Mouse (Mus musculus): Measurements from ENCODE around the gene Slc6a4. TPM values are rescaled to one million over a fixed set of nuclear protein-coding genes. Genes with fewer than 3 reads are reported as not detected.
A peak's percentile ranks its signal among the peaks of the same experiment; 100 is the strongest.

Gene Slc6a4
- polyA plus RNA-seq, 1 experiment from 2014 or later, result 2.0 TPM

- Histone ChIP-seq H3K4me1 (ENCODE audit: insufficient read depth) (peaks cover 8% of the 10 kb centered on the region), H3K27me3 (ENCODE audit: insufficient read depth, low read length) (no peaks in the 10 kb centered on the region), H3K27ac (ENCODE audit: low read depth) (no peak overlapping the region), H3K9me3 (ENCODE audit: low read length) (no peaks in the 10 kb centered on the region), H3K4me3 (ENCODE audit: low read depth, low read length) (no peak overlapping the region), H3K9ac (replicated peaks) (no peak overlapping the region), H3K36me3 (replicated peaks; ENCODE audit: insufficient read depth, low read length) (peaks cover 42% of the 10 kb centered on the region), H3K4me2 (ENCODE audit: low read depth, low read length) (no peak overlapping the region)
- 72% methylated on average over 4 of the region's 4 CpGs for WGBS (ENCODE audit: insufficient replicate concordance)
- ATAC-seq (no peak), DNase-seq (no peak)
- TF ChIP-seq CTCF (IDR thresholded peaks at IDR 0.05; ENCODE audit: low read depth), result no peak
- TF ChIP-seq EP300 (IDR thresholded peaks at IDR 0.05; ENCODE audit: low read depth), result no peak
Observed at GRCm38 (mm10) chr11:76982415-76982814, 16.0 kb upstream of the Slc6a4 start.

- Histone ChIP-seq H3K9ac (replicated peaks) (no peak overlapping the region), H3K4me2 (ENCODE audit: low read depth, low read length) (no peak overlapping the region), H3K27ac (ENCODE audit: low read depth) (no peak overlapping the region), H3K4me3 (ENCODE audit: low read depth, low read length) (no peak overlapping the region), H3K27me3 (ENCODE audit: insufficient read depth, low read length) (no peaks in the 10 kb centered on the region), H3K9me3 (ENCODE audit: low read length) (no peaks in the 10 kb centered on the region), H3K36me3 (replicated peaks; ENCODE audit: insufficient read depth, low read length) (peaks cover 41% of the 10 kb centered on the region), H3K4me1 (ENCODE audit: insufficient read depth) (peaks cover 8% of the 10 kb centered on the region)
- WGBS (ENCODE audit: insufficient replicate concordance), result 50% methylated on average over 5 of the region's 5 CpGs
- no peak for DNase-seq
- ATAC-seq, result peak; percentile 36; the same call in 1 of the 2 replicates
- TF ChIP-seq CTCF (IDR thresholded peaks at IDR 0.05; ENCODE audit: low read depth) (no peak), EP300 (IDR thresholded peaks at IDR 0.05; ENCODE audit: low read depth) (peak; percentile 50)
Observed at GRCm38 (mm10) chr11:76983641-76984040, 14.8 kb upstream of the Slc6a4 start.

- TF ChIP-seq EP300 (IDR thresholded peaks at IDR 0.05; ENCODE audit: low read depth), result no peak
- no peak for TF ChIP-seq CTCF (IDR thresholded peaks at IDR 0.05; ENCODE audit: low read depth)
- H3K36me3 ChIP-seq (replicated peaks; ENCODE audit: insufficient read depth, low read length), result peaks cover 41% of the 10 kb centered on the region
- 0 out of 2 replicates have a peak, but pooled peaks have one; percentile 29 for ATAC-seq
Observed at GRCm38 (mm10) chr11:76984173-76984572, 14.2 kb upstream of the Slc6a4 start.

GRCm38 (mm10) chr11:76990839-76991238 lies 7.6 kb upstream of the Slc6a4 start:
- Histone ChIP-seq H3K4me1 (ENCODE audit: insufficient read depth) (peaks cover 5% of the 10 kb centered on the region; the same call in 1 of the 2 replicates), H3K27me3 (ENCODE audit: insufficient read depth, low read length) (no peaks in the 10 kb centered on the region), H3K4me2 (ENCODE audit: low read depth, low read length) (no peak overlapping the region), H3K9ac (replicated peaks) (no peak overlapping the region), H3K27ac (ENCODE audit: low read depth) (no peak overlapping the region), H3K4me3 (ENCODE audit: low read depth, low read length) (no peak overlapping the region), H3K36me3 (replicated peaks; ENCODE audit: insufficient read depth, low read length) (peaks cover 23% of the 10 kb centered on the region), H3K9me3 (ENCODE audit: low read length) (no peaks in the 10 kb centered on the region)
- WGBS (ENCODE audit: insufficient replicate concordance), result 37% methylated on average over 5 of the region's 5 CpGs
- no peak for ATAC-seq
- DNase-seq, result no peak
- TF ChIP-seq CTCF (IDR thresholded peaks at IDR 0.05; ENCODE audit: low read depth) (no peak), EP300 (IDR thresholded peaks at IDR 0.05; ENCODE audit: low read depth) (no peak)

More at GRCm38 (mm10) chr11:76984173-76984572, 14.2 kb upstream of the Slc6a4 start:
- Histone ChIP-seq H3K27me3 (ENCODE audit: insufficient read depth, low read length) (no peaks in the 10 kb centered on the region), H3K9ac (replicated peaks) (no peak overlapping the region), H3K27ac (ENCODE audit: low read depth) (no peak overlapping the region), H3K4me2 (ENCODE audit: low read depth, low read length) (no peak overlapping the region), H3K9me3 (ENCODE audit: low read length) (no peaks in the 10 kb centered on the region), H3K4me3 (ENCODE audit: low read depth, low read length) (no peak overlapping the region), H3K4me1 (ENCODE audit: insufficient read depth) (peaks cover 8% of the 10 kb centered on the region)
- no peak for DNase-seq

GRCm38 (mm10) chr11:76992886-76993285 lies 5.5 kb upstream of the Slc6a4 start:
- H3K4me3 ChIP-seq (ENCODE audit: low read depth, low read length), result no peak overlapping the region
- peaks cover 6% of the 10 kb centered on the region; the same call in 1 of the 2 replicates for H3K36me3 ChIP-seq (replicated peaks; ENCODE audit: insufficient read depth, low read length)
- 9% methylated on average over 4 of the region's 4 CpGs for WGBS (ENCODE audit: insufficient replicate concordance)
- H3K4me2 ChIP-seq (ENCODE audit: low read depth, low read length), result no peak overlapping the region
- no peak for TF ChIP-seq CTCF (IDR thresholded peaks at IDR 0.05; ENCODE audit: low read depth)
- TF ChIP-seq EP300 (IDR thresholded peaks at IDR 0.05; ENCODE audit: low read depth), result no peak
- H3K27me3 ChIP-seq (ENCODE audit: insufficient read depth, low read length), result peaks cover 5% of the 10 kb centered on the region
- H3K9ac ChIP-seq (replicated peaks), result no peak overlapping the region
- peaks cover 5% of the 10 kb centered on the region for H3K4me1 ChIP-seq (ENCODE audit: insufficient read depth)
- H3K9me3 ChIP-seq (ENCODE audit: low read length), result no peaks in the 10 kb centered on the region
- H3K27ac ChIP-seq (ENCODE audit: low read depth), result no peak overlapping the region
- ATAC-seq, result no peak
- peak; percentile 53 for DNase-seq

- no peak overlapping the region for H3K9ac ChIP-seq (replicated peaks)
- H3K36me3 ChIP-seq (replicated peaks; ENCODE audit: insufficient read depth, low read length), result no peaks in the 10 kb centered on the region
- 37% methylated on average over 20 of the region's 20 CpGs for WGBS (ENCODE audit: insufficient replicate concordance)
- ATAC-seq (no peak), DNase-seq (no peak)
- H3K9me3 ChIP-seq (ENCODE audit: low read length), result no peaks in the 10 kb centered on the region
- no peak overlapping the region for H3K27ac ChIP-seq (ENCODE audit: low read depth)
- no peak overlapping the region for H3K4me3 ChIP-seq (ENCODE audit: low read depth, low read length)
- H3K27me3 ChIP-seq (ENCODE audit: insufficient read depth, low read length), result peaks cover 24% of the 10 kb centered on the region
- peak overlapping the region; percentile 44 for H3K4me2 ChIP-seq (ENCODE audit: low read depth, low read length)
- TF ChIP-seq CTCF (IDR thresholded peaks at IDR 0.05; ENCODE audit: low read depth) (no peak), EP300 (IDR thresholded peaks at IDR 0.05; ENCODE audit: low read depth) (no peak)
- peaks cover 9% of the 10 kb centered on the region for H3K4me1 ChIP-seq (ENCODE audit: insufficient read depth)
Observed at GRCm38 (mm10) chr11:76995966-76996672, 2.3 kb upstream of the Slc6a4 start.
